Mouse (Mus musculus) gastrocnemius, postnatal 25 days (tissue): ENCODE data around the gene Nr6a1. TPM values are rescaled to one million over a fixed set of nuclear protein-coding genes. Genes with fewer than 3 reads are reported as not detected.

ENCODE experiments used
- microRNA-seq, 2 experiments: library from miRNA; unstranded; fragments of <30 nt; microRNA quantifications; one replicate each; pipeline ENCODE4 v1.2.0; 2021; ENCODE audit warnings: borderline replicate concordance in 2 of 2
- total RNA-seq, 2 experiments: library from RNA; stranded (reverse); gene quantifications; 1 replicate in 1 of 2; 2 replicates in 1 of 2; pipeline ENCODE4 v1.2.3; 2021

Nr6a1 gene
- total RNA-seq, 2 experiments from 2014 or later, result 3.0 to 3.7 TPM

Small RNA genes lying within 50 kb of the gene (microRNA-seq; reads per million reads assigned to microRNA genes)
- gene Mir181a-2, result 49.5 to 65.6 reads per million in 2 experiments
- 729 to 928 reads per million in 2 experiments for gene Mir181b-2

Other genes with a start within 250 kb of the Nr6a1 start
- not detected for gene Nr5a1, start 213.1 kb downstream of the Nr6a1 start, total RNA-seq
- gene Olfml2a, start 4.3 kb upstream of the Nr6a1 start, total RNA-seq, result 1 to 10 TPM; 6.3 to 7.5 TPM
- gene Wdr38, start 69.8 kb upstream of the Nr6a1 start, total RNA-seq, result under 1 TPM; 0.13 to 0.20 TPM
- 10 to 100 TPM; 91.4 to 91.7 TPM for gene Arpc5l, start 77.7 kb upstream of the Nr6a1 start, total RNA-seq
- 100 to 1,000 TPM; 239 to 257 TPM for gene Rpl35, start 77.9 kb upstream of the Nr6a1 start, total RNA-seq
- gene Golga1, start 137.9 kb upstream of the Nr6a1 start, total RNA-seq, result 10 to 100 TPM in 1 of 2 experiments, 1 to 10 TPM in 1; 9.1 to 11.0 TPM